Mouse (Mus musculus): Measurements from ENCODE around the gene Mipep.

DNA sequence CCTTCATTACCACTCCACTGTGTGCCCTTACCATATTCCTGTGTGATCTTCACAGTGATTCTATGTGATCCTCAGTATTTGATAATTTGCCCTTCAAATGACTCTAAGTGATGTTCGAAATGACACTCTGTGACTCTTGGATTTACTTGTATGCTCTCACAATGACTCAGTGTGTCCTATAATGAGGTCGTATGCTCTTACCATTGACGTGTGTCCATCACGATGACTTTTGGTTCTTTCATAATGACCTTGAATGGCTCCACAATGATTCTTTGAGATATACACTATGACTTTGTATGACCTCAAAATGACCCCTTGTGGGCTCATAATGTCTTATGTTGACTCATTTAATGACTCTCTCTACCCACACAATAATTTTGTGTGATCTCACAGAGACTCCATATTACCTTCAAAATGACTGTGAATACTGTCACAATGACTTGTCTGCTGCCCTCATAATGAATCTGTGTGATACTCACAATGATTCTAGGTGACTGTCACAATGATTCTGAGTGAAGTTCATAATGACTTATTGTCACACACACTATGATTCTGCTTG lies 153.2 kb downstream of the Mipep start:
- no peak for TF ChIP-seq HCFC1 (IDR thresholded peaks at IDR 0.05; ENCODE audit: borderline replicate concordance, insufficient read depth, low read length)
- TF ChIP-seq ZC3H11A (IDR thresholded peaks at IDR 0.05; ENCODE audit: borderline replicate concordance, low read depth, low read length) = no peak
